Mouse (Mus musculus): ENCODE results near the gene Rptor. TPM values are rescaled to one million over a fixed set of nuclear protein-coding genes. Genes with fewer than 3 reads are reported as not detected.

The Rptor gene
- polyA plus RNA-seq, 1 experiment from 2014 or later: 6.4 TPM

DNA sequence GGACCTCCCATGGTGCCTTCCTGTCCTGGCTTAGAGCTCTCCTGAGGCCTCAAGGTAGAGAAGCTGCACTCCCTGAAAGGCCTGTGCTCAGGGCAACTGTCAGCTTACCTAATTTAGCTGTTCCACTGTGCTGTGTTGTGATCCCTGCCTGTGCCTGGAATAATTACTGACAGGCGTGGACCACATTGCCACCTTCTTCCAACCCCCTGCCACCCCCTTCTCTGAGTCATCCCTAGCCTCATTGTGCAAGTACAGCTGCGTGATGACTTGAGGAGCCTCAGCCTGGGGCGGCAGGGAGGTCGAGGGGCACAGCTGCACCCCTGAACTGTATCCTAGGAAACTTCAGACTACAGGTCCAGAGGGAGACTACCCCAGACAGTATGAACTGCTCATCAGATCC is 345.6 kb downstream of the Rptor start:
- Histone ChIP-seq H3K4me2 (no peak overlapping the region), H3K27me3 (0 out of 2 replicates have a peak, but pooled peaks cover 6% of the 10 kb centered on the region), H3K9ac (no peak overlapping the region), H3K9me3 (replicated peaks) (no peaks in the 10 kb centered on the region), H3K4me1 (replicated peaks) (peaks cover 53% of the 10 kb centered on the region), H3K36me3 (no peaks in the 10 kb centered on the region), H3K4me3 (no peak overlapping the region), H3K27ac (no peak overlapping the region)
- ATAC-seq (replicated peaks; ENCODE audit: insufficient number of reproducible peaks, insufficient read depth, low FRiP score, low read depth): no peak
- 66% methylated on average over 4 of the region's 4 CpGs for WGBS

DNA sequence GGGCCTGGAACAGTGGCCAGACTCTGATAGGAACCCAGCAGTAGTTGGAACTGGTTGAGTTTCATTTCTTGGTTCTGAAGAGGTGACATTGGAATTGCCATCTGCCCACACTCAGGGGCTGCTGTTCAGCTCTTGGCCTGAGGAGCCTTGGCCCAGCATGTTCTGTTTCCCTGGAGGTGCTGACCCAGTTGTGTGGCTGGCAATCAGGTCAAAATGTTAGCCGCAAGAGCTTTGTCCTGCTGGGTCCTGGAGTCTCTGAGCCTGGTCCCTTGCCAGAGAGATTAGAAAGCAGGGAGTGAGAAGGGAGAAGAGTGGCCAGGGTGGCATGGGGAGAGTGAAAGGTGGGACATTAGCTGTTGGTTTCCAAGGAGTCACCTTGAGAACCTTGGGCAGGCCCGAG is 346.1 kb downstream of the Rptor start:
- Histone ChIP-seq H3K27me3 (0 out of 2 replicates have a peak, but pooled peaks cover 6% of the 10 kb centered on the region), H3K4me1 (replicated peaks) (peaks cover 53% of the 10 kb centered on the region), H3K36me3 (no peaks in the 10 kb centered on the region), H3K4me3 (no peak overlapping the region), H3K9me3 (replicated peaks) (no peaks in the 10 kb centered on the region), H3K4me2 (no peak overlapping the region), H3K9ac (no peak overlapping the region), H3K27ac (peak overlapping the region; percentile 44; the same call in 1 of the 2 replicates)
- 53% methylated on average over 2 of the region's 2 CpGs for WGBS
- ATAC-seq (replicated peaks; ENCODE audit: insufficient number of reproducible peaks, insufficient read depth, low FRiP score, low read depth): no peak

Other genes starting within 250 kb of the Rptor start
- gene Sgsh, start 247.4 kb upstream of the Rptor start, polyA plus RNA-seq (2015; fragmentation: Nextera tagmentation; extraction: Ambion mirVana): 5.4 and 7.1 TPM in 2 replicates
- gene Slc26a11, start 247.3 kb upstream of the Rptor start, polyA plus RNA-seq (2015; fragmentation: Nextera tagmentation; extraction: Ambion mirVana): 9.0 and 10.4 TPM in 2 replicates
- 4.6 and 6.4 TPM in 2 replicates for gene Rnf213, start 209.8 kb upstream of the Rptor start, polyA plus RNA-seq (2015; fragmentation: Nextera tagmentation; extraction: Ambion mirVana)
- gene Endov, start 111.6 kb upstream of the Rptor start, polyA plus RNA-seq (2015; fragmentation: Nextera tagmentation; extraction: Ambion mirVana): 9.6 and 12.4 TPM in 2 replicates
- gene Nptx1, start 55.2 kb upstream of the Rptor start, polyA plus RNA-seq (2015; fragmentation: Nextera tagmentation; extraction: Ambion mirVana): 0.79 and 1.1 TPM in 2 replicates